In genomic region chr13:42709611-42710331, GRCm38 (mm10) we compare ENCODE assay signal across 8 mouse cellular contexts. TPM values are rescaled to one million over a fixed set of nuclear protein-coding genes. Genes with fewer than 3 reads are reported as not detected.
A peak's percentile ranks its signal among the peaks of the same experiment; 100 is the strongest.
DNase-seq lines count a peak whose midpoint lies in the region; ATAC-seq lines count a peak whose summit lies in the region.

No protein-coding gene starts in this region.

- WGBS in embryonic facial prominence, embryonic 14.5 days = under 1% methylated on average over 39 of the region's 39 CpGs
- 2% methylated on average over 39 of the region's 39 CpGs for WGBS in limb, embryonic 11.5 days
- 2% methylated on average over 39 of the region's 39 CpGs for WGBS in stomach, embryonic 14.5 days

- no peaks in the 10 kb centered on the region for H3K9me3 ChIP-seq in embryonic facial prominence, embryonic 14.5 days (ENCODE audit: control insufficient read depth, low read length)
- no peaks in the 10 kb centered on the region for H3K9me3 ChIP-seq in limb, embryonic 11.5 days (ENCODE audit: control insufficient read depth, low read length)
- H3K9me3 ChIP-seq in stomach, embryonic 14.5 days (ENCODE audit: control insufficient read depth, low read depth, low read length) = no peaks in the 10 kb centered on the region

- peak overlapping the region; percentile 32 for H3K4me3 ChIP-seq in embryonic facial prominence, embryonic 14.5 days (ENCODE audit: low read depth, low read length)
- H3K4me3 ChIP-seq in limb, embryonic 11.5 days (ENCODE audit: low read depth, low read length) = peak overlapping the region; percentile 28
- peak overlapping the region; percentile 24 for H3K4me3 ChIP-seq in stomach, embryonic 14.5 days (ENCODE audit: low read depth, low read length)

- no peaks in the 10 kb centered on the region for H3K36me3 ChIP-seq in embryonic facial prominence, embryonic 14.5 days (ENCODE audit: control insufficient read depth, insufficient read depth, low read length)
- no peaks in the 10 kb centered on the region for H3K36me3 ChIP-seq in limb, embryonic 11.5 days (ENCODE audit: control insufficient read depth, insufficient read depth, low read length)
- no peaks in the 10 kb centered on the region for H3K36me3 ChIP-seq in stomach, embryonic 14.5 days (ENCODE audit: control insufficient read depth, insufficient read depth, low read length)

- peak overlapping the region; percentile 46 for H3K4me2 ChIP-seq in embryonic facial prominence, embryonic 14.5 days (ENCODE audit: low read depth, low read length)
- peak overlapping the region; percentile 42 for H3K4me2 ChIP-seq in limb, embryonic 11.5 days (ENCODE audit: low read depth, severe bottlenecking)
- peak overlapping the region; percentile 39 for H3K4me2 ChIP-seq in stomach, embryonic 14.5 days (replicated peaks; ENCODE audit: low read depth, low read length)

- peak; percentile 85 for ATAC-seq in cerebellum, adult (ENCODE audit: insufficient number of reproducible peaks, low FRiP score, low TSS enrichment)
- ATAC-seq in embryonic facial prominence, embryonic 14.5 days (ENCODE audit: low read depth) = peak; percentile 77
- no peak for ATAC-seq in limb, embryonic 11.5 days (ENCODE audit: insufficient number of reproducible peaks, low FRiP score, low TSS enrichment, low read depth)
- peak; percentile 18; the same call in 1 of the 2 replicates for ATAC-seq in stomach, embryonic 14.5 days (ENCODE audit: insufficient number of reproducible peaks, insufficient read depth, low FRiP score, low read depth)

- peak overlapping the region; percentile 28; the same call in 1 of the 2 replicates for H3K9ac ChIP-seq in embryonic facial prominence, embryonic 14.5 days (ENCODE audit: low read depth, low read length)
- no peak overlapping the region for H3K9ac ChIP-seq in limb, embryonic 11.5 days (ENCODE audit: low read length)
- no peak overlapping the region for H3K9ac ChIP-seq in stomach, embryonic 14.5 days (replicated peaks; ENCODE audit: low read depth, low read length)

- H3K4me1 ChIP-seq in embryonic facial prominence, embryonic 14.5 days (ENCODE audit: control insufficient read depth, insufficient read depth, low read length) = 0 out of 2 replicates have a peak, but pooled peaks cover 4% of the 10 kb centered on the region
- no peaks in the 10 kb centered on the region for H3K4me1 ChIP-seq in limb, embryonic 11.5 days (ENCODE audit: control insufficient read depth, insufficient read depth, low read length)
- H3K4me1 ChIP-seq in stomach, embryonic 14.5 days (ENCODE audit: control insufficient read depth, insufficient read depth, low read length) = no peaks in the 10 kb centered on the region

- peaks cover 38% of the 10 kb centered on the region for H3K27me3 ChIP-seq in embryonic facial prominence, embryonic 14.5 days (replicated peaks; ENCODE audit: control insufficient read depth, insufficient read depth, low read length)
- peaks cover 26% of the 10 kb centered on the region for H3K27me3 ChIP-seq in limb, embryonic 11.5 days (ENCODE audit: control insufficient read depth, insufficient read depth, low read length)
- peaks cover 20% of the 10 kb centered on the region for H3K27me3 ChIP-seq in stomach, embryonic 14.5 days (ENCODE audit: control insufficient read depth, insufficient read depth, low read length)

- DNase-seq in layer of hippocampus, adult 11-12 months (ENCODE audit: low spot score) = peak; percentile 31
- no peak for DNase-seq in layer of hippocampus, adult 9-10 months (ENCODE audit: low spot score)
- DNase-seq in embryonic facial prominence, embryonic 14.5 days (ENCODE audit: low spot score) = no peak
- DNase-seq in limb, embryonic 11.5 days (ENCODE audit: low spot score) = no peak
- no peak for DNase-seq in B cell, adult 2 months
- DNase-seq in urinary bladder, postnatal 4 days (ENCODE audit: low spot score in 2 of 2) = no peak

- H3K27ac ChIP-seq in embryonic facial prominence, embryonic 14.5 days (replicated peaks; ENCODE audit: low read depth, low read length) = no peak overlapping the region
- no peak overlapping the region for H3K27ac ChIP-seq in limb, embryonic 11.5 days (replicated peaks; ENCODE audit: low read depth, low read length)
- no peak overlapping the region for H3K27ac ChIP-seq in stomach, embryonic 14.5 days (ENCODE audit: low read length)

RNA-seq across cellular contexts. Expression of gene Phactr1, which starts 29.3 kb away (rescaled TPM):
- polyA plus RNA-seq in embryonic facial prominence, embryonic 14.5 days (2014; fragmentation: Nextera tagmentation; extraction: Ambion mirVana) = 12.4 and 14.5 TPM in 2 replicates
- 4.7 and 5.4 TPM in 2 replicates for polyA plus RNA-seq in limb, embryonic 11.5 days (2014; fragmentation: Nextera tagmentation; extraction: Ambion mirVana)
- 8.0 and 11.6 TPM in 2 replicates for polyA plus RNA-seq in stomach, embryonic 14.5 days (2014; fragmentation: Nextera tagmentation; extraction: Ambion mirVana)
